Mouse (Mus musculus) spleen, postnatal 10 days (tissue): ENCODE results near the gene Ppp1r15b.

Experiments used
- DNase-seq, 2 experiments: peaks; one replicate each; pipeline ENCODE4 v3.0.0; 2021 to 2022; ENCODE audit warnings: low spot score in 2 of 2

Ppp1r15b gene

GRCm38 (mm10) chr1:133130638-133131560 is at the start of gene Ppp1r15b:
Gene Ppp1r15b, plus strand, starts transcription at chr1:133131143.
- DNase-seq = peak; percentile 93 to 98

GRCm38 (mm10) chr1:133083003-133083546 is 47.9 kb upstream of the Ppp1r15b start:
- peak; percentile 41 to 72 for DNase-seq

GRCm38 (mm10) chr1:133083942-133084625 is 46.9 kb upstream of the Ppp1r15b start:
- DNase-seq = peak; percentile 55 to 78

- DNase-seq = peak in 1 of 2 experiments; percentile 59
Measured at GRCm38 (mm10) chr1:133084708-133085416, 46.1 kb upstream of the Ppp1r15b start.

- no peak for DNase-seq
Measured at GRCm38 (mm10) chr1:133085417-133085742, 45.6 kb upstream of the Ppp1r15b start.

GRCm38 (mm10) chr1:133086804-133087203 is 44.1 kb upstream of the Ppp1r15b start:
- DNase-seq = peak in 1 of 2 experiments; percentile 26

GRCm38 (mm10) chr1:133087206-133087905 is 43.6 kb upstream of the Ppp1r15b start:
- DNase-seq = peak; percentile 54 to 74

- DNase-seq = no peak
Measured at GRCm38 (mm10) chr1:133088196-133088595, 42.7 kb upstream of the Ppp1r15b start.

GRCm38 (mm10) chr1:133089415-133089814 is 41.5 kb upstream of the Ppp1r15b start:
- no peak for DNase-seq

- no peak for DNase-seq
Measured at GRCm38 (mm10) chr1:133090641-133091040, 40.3 kb upstream of the Ppp1r15b start.

GRCm38 (mm10) chr1:133091483-133091882 is 39.5 kb upstream of the Ppp1r15b start:
- DNase-seq = no peak

- no peak for DNase-seq
Measured at GRCm38 (mm10) chr1:133093719-133094118, 37.2 kb upstream of the Ppp1r15b start.

- peak; percentile 53 to 84 for DNase-seq
Measured at GRCm38 (mm10) chr1:133100980-133101798, 29.8 kb upstream of the Ppp1r15b start.

- no peak for DNase-seq
Measured at GRCm38 (mm10) chr1:133102108-133102507, 28.8 kb upstream of the Ppp1r15b start.

- DNase-seq = no peak
Measured at GRCm38 (mm10) chr1:133103315-133103714, 27.6 kb upstream of the Ppp1r15b start.

- DNase-seq = no peak
Measured at GRCm38 (mm10) chr1:133103871-133104270, 27.1 kb upstream of the Ppp1r15b start.

GRCm38 (mm10) chr1:133116108-133116507 is 14.8 kb upstream of the Ppp1r15b start:
- no peak for DNase-seq

- peak in 1 of 2 experiments; percentile 48 for DNase-seq
Measured at GRCm38 (mm10) chr1:133118127-133118526, 12.8 kb upstream of the Ppp1r15b start.

GRCm38 (mm10) chr1:133118844-133119243 is 12.1 kb upstream of the Ppp1r15b start:
- no peak for DNase-seq
